Mouse (Mus musculus) testis, postnatal 10 days (tissue): ENCODE results near the gene Rcc1l.
A peak's percentile ranks its signal among the peaks of the same experiment; 100 is the strongest.

Experiments used
- DNase-seq: peaks from one replicate; pipeline ENCODE4 v3.0.0; 2021; ENCODE audit warnings: low spot score

The Rcc1l gene

DNA sequence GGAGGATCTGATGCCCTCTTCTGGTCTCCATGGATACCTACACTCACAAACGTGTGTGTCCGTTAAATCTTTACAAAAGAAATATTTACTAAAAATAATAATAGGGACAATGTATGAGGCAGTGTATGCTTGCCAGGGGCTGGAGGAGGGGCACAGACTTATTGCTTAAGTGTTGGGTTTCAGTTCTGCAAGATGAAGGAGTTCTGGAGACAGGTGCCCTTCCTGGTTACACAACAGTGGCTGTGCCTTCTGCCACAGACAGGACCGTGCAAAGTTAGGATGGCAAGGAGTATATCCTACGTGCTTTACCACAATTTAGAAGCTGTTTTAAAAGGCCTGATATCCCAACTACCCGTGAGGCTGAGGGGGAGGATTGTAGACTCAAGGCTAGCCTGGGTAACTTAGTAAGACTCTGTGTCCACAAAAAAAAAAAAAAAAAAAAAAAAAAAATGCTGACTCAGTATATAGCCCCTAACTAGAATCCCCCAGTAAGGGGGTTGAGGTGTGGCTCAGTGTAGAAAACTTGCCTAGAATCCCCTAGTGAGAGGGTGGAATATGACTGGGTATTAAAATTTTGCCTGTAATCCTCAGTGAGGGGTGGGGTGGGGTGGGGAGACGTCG, 60.8 kb downstream of the Rcc1l start:
- DNase-seq: no peak

DNA sequence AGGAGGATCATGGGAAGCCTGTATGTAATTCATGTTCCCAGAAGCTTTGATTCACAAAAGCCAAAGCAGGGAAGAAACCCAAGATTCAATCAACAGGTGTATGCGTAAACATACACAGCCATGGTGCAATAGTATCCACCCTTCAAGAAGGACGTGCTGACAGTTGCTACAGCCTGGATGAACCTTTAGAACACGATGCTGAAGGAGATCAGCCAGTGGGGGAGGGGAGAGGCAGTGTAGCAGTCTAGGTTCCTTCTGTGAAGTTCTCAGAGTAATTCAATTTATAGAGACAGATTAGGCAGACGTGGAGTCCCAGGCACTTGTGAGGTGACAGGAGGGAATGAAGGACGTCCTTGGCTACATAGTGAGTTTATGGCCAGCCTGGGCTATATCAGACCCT, 61.6 kb downstream of the Rcc1l start:
- DNase-seq: no peak

DNA sequence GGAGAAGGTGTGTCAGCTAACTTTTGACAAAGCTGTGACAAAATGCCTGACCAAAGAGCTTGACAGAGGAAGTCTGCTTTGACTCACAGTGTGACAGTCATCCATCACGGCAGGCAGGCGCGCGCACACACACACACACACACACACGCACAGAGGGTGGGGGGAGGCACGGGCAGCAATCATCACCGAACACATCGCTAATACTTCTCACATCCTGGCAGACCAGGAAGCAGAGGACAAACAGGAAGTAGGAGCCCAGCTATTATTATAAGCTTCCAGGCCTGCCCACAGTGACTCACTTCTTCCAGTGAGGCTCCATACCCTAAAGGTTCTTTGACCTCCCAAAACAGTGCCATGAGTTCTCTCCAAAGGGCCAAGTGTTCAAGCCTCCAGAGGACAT, 70.7 kb downstream of the Rcc1l start:
- DNase-seq: no peak

DNA sequence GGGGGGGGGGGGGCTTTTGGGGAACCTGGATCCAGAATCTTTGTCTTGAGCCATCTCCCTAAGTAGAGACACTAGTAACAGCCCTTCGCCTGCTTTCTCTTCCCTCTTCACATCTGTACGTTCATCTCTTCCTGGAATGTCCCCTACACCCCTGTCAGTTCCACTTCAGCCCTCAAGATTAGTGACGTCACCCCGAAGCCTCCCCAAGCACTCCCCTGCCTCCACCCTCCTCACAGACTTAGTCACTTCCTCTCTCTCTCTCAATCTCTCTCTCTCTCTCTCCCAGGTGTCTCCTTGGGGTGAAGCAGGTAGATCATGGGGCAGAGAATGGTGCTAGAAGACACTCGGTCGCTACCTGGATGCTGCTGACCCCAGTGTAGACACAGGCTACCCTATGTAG, 73.9 kb downstream of the Rcc1l start:
- DNase-seq: no peak

DNA sequence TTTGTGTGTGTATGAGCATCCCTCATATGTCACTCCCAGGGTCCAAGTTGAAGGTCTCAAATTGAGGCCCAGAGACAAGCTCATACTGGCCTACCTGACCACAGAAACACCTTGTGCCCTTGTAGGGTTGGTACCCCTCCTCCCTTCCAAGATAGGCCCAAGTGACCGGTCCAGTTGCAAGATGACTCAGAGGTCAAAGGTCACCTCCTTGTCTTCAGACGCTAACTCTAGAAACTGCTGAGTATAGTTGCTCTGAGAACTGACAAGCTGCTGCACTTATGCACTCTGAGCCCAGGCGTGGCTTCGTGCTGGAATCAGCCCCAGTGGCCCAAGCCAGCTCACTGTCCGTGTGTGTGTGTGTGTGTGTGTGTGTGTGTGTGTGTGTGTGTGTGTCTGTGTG, 74.7 kb downstream of the Rcc1l start:
- DNase-seq: no peak

DNA sequence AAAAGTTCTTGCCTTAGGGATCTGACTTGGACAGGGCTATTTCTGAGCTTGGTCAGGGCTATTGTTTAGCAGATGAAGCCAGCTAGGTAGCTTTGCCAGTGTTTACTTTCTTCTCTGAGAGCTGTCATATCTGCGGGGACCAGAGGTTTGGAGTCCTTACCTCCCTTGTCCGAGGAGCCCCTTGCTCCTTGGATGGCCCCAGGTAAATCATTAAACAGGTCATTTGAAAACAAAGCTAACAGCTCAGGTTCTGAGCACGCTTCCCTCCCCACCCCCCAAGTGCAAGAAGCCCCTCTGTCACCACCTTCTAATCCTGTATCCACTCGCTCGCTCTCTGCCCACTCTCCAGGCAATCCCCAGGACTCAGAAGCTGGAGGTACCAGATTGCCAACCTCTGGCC, 75.3 kb downstream of the Rcc1l start:
- no peak for DNase-seq

DNA sequence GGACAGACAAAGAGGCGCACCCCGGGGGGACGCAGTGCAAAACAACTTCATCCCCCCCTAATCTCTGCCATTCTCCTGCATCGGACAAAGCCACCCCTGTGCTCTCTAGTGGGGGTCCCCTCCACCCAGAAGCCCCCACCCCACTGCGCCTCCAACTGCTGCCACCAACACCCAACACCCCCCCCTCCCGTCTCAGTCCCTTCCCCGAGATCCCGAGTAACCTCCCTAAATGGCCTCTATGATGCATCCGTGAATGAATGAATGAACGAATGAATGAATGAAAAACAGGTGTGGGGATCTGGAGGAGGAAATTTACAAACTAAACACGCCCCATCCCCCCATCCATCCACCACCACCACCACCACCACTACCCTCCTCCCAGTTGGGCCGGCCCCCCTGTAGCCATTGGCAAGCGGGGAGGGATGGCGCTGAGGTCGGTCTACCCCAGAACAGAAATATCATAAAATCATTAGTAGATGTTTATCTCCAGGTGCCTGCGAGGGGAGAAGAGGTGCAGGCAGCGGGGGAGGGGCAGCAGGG, 76.3 kb downstream of the Rcc1l start:
- peak; percentile 53 for DNase-seq

DNA sequence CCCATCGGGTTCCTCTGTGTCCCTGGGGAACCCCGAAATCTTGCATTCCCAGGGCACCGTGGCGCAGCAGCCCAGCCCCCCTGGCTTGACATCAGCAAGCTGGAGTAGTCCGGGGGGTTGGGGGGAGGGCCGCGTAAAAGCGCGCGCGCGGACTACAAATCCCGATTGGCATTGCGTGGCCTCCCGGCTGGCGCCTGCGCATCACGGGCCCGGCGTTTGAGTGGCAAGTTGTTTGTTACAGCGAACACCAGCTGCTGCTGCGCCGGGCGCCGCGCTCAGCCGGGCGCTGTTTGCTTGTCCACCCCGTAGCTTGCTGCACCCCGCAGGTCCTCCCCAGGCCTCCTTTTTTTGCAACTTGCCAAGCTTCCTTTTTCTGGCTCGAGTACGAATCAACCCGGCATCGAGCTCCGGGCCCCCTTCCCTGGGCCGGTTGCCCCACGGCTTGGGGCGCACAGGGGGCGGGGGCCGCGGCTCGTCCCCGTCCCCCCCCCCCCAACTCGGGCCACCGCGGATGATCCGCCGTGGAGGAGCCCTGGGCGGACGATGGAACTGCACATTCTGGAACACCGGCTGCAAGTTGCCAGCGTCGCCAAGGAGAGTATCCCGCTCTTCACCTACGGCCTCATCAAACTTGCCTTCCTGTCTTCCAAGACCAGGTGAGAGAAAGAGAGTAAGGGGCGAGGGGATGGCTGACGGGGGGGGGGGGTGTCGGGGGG, 76.9 kb downstream of the Rcc1l start, which contains the start of gene Castor2:
TSS of gene Castor2 (plus strand) at position 216 of the 716 bp plus-strand sequence.
- peak; percentile 94 for DNase-seq

DNA sequence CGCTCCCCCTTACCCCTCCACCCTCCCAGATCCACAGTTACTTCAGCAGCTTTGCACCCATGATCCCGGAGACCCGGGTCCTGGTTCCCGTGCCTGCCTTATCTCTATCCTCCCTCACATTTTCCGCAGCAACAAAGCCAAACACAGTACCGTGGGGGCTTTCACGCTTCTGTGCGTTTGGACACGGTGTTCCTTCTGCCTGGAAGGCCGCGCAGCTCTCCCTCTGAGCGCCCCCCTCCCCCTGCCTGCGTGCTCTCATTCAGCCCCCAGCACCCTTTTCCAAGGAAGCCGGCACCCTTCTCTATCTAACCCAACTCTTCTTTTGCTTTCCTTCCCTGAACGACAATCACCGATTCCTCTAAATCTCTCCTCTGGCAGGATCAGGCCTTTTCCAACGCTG, 77.6 kb downstream of the Rcc1l start:
- peak; percentile 76 for DNase-seq

DNA sequence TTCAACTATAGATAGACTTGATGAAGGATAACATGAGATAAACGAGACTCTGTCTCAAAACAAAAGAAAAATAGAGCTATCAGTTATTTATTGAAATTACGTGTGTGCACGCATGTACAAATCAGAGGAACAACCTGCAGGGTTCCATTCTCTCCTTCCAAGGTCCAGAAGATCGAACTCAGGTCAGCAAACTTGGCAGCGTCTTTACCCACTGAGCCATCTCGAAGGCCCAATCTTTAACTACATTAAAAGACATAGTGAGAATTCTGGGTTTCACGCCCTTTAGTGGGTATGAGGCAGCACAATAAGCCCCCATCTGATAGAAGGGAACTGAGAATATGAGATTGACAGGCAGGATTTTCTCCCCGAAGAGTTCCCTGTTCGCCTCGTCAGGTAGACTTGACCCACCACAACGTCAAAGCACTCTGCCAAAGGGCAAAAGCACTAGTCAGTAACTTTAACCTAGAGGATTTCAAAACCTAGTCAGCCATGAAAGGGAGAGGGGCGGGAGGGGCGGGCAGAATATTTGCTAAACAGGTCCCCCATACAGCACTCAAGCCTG, 78.2 kb downstream of the Rcc1l start:
- DNase-seq: no peak
